Mouse (Mus musculus): Measurements from ENCODE around the gene Banf1.
"Not testable (repeated sequence)": the region's sequence is repeated elsewhere in the genome, so short reads cannot be mapped to it uniquely, and the experiment has no call there.

The Banf1 gene

DNA sequence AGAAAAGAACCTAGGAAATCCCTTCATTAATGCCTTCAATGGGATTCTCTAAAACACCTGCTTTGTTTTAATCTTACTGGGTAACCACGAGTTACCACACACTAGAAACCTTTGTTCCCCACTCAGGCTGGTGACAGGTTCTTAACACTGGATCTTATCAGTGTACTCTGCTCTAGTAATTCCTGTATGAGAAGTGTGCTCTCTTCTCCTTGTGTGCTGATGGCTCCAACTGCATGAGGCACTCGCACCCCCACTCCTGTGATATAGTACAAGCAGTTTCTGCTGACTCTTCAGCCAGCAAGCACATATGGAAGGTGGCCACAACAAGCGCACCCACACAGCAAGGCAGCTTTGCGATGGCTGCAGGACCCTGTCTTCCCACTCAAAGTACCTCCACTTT is 7.2 kb upstream of the Banf1 start:
- DNase-seq (ENCODE audit: low spot score), result no peak

DNA sequence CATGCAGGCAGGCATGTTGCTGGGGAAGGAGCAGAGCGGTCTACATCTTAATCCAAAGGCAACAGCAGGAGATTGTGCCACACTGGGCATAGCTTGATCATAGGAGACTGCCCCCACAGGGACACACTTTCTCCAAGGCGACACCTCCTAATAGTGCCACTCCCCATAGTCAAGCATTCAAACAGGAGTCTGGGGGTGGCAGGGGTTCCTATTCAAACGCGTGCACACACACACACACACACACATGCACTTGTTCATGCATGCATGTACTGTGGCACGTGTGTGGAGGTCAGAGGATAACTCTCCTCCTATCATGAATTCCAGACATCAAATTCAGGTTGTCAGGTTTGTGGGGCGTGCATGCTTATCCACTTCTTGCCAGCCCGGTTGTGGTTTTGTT is 5.8 kb upstream of the Banf1 start:
- no peak for DNase-seq (ENCODE audit: low spot score)

DNA sequence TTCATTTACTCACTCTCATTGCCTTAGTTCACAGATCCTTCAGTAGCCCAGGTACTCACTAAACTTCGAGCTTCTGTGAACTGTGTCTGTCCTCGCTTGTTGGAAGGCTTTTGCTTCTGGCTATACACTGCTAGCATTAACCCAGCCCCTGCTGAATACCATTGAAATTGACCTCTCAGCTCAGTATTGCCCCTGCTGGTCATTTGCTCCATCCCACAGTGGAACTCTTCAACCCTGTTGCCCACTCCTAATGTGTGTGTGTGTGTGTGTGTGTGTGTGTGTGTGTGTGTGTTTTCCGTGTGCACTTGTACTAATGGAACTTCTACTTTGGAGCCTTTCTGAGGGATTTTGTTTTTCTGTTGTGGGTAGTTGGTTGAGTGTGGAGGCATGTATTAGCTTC is 4.0 kb upstream of the Banf1 start:
- DNase-seq (ENCODE audit: low spot score), result no peak

DNA sequence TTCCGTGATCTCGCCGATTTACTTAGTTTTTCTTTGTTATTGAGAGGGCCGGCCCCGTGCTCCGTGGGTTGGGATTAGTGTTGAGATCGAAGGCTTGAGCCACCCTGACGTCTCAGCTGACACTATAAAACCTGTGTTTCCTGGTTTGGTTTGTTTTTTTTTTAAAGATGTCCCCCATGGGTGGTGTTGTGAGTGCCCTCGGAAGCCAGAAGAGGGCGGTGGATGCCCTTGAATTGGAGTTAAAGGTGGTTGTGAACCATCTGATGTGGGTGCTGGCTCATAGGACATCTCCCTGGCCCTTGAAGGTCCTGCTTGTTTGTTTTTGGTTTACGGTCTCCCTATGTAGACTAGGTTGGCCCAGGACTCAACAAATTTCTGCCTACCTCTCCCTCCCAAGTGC is 487 bp upstream of the Banf1 start:
- DNase-seq (ENCODE audit: low spot score), result no peak

DNA sequence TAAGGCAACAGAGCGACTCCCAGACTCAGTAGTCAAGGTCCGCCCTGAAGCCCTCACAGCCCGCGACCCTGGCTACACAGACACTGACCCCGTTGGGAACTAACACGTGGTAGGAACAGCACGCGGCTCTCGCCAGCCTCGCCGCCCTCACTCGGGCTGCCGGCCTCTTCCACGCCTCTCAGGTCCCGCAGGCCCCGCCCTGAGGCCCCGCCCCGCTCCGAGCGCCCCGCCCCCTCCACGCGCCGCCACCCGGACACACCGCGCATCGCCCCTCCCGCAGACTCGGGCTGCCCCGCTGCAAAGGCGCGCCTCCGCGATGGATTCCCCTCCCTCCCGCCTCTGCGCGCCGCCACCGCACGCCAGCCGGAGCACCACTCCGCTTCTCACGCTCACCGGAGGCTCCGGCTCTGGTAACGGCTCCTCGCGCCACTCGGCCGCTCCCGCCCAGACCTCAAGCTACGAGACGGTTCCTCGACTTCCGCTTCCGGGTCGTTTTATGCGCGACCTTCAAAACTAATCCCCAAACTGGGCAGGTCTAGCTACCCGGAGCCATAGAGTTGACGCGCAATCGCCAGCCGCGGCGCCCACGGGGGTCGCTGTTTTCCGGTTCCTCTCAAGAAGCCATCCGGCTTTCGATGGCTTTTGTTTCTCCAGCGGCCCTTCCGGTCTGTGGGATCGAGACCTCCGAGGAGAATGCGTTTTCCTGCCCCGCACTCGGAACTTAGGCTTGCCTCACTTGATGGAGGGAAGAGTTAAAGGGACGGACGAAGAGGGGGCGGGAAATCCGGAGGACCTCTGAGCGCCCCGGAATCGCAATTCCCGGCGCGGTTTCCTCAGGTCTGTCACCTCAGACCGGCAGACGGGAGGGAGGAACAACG is 554 bp downstream of the Banf1 start, which contains the start of gene Eif1ad:
Eif1ad (plus strand) TSS at position 567 of the 878 bp plus-strand sequence.
- peak; percentile 97 for DNase-seq (ENCODE audit: low spot score)

DNA sequence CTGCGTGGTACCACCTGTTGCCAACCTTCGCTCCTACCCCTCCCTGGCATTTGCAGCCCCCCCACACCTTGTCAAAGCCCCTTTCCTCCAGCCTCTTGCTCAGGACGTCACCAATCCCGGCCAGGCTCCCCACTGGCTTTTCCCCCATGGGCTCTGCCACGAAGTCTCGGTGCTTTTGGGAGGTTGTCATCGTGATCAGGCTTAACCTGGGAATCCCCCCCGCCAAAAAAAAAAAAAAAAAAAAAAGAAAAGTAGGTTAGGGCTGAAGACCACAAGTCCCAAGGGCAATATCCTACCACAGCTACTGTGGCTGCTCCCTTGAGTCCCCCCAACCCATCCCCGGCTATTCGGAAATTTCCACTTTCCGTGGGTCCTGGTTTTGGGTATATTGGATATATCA is 1.2 kb downstream of the Banf1 start:
- no peak for DNase-seq (ENCODE audit: low spot score)

DNA sequence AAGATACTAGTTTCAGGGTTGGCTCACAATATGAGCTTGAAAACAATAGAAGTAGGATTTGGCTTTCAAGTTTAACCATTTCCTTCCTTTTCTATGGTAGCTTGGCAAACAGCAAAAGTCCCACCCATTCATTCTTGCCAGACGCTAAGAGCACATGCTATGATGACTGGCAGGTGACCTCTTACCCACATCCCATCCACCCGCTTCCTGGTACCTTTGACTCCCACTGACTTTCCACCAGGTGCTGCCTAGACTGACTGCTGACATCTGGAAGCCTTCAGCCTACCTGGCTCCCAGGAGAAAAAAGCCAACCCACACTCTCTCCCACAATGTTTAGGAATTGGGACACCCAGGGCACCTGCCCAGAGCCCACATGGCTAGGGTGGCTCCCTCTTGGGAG is 2.8 kb downstream of the Banf1 start:
- no peak for DNase-seq (ENCODE audit: low spot score)

DNA sequence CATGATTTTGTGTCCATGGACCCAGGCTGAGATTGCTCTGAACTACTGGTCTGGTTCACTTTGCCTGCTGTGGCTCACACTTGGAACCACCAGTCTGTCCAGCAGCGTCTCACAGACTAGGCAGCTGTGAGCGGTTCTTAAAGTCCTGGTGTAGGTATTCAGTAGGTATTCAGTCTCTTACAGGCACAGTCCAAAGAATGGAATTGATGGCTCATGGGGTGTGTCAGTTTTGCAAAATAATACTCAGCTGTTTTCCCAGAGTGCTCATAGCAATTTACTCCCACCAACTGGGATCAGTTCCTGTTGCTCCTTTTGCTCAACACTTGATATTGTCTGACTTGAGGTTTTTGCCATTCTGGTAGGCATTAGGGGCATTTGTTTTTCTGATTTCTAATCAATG is 4.8 kb downstream of the Banf1 start:
- no peak for DNase-seq (ENCODE audit: low spot score)

DNA sequence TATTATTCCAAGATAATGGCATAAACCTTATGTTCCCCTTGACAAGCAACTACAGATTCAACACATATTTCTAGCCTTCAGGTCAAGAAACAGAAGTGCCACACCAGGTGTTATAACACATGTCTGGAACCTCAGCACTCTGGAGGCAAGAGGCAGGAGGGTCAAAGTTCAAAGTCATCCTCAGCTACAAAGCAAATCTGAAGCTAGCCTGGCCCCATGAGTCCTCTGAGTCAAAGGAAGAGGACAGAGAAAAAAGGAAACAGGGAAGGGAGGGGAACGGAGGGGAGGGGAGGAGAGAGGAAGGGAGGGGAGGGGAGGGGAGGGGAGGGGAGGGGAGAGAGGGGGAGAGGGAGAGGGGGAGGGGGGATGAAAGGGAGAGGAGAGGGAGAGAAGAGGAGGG is 10.9 kb downstream of the Banf1 start:
- no peak for DNase-seq (ENCODE audit: low spot score)

DNA sequence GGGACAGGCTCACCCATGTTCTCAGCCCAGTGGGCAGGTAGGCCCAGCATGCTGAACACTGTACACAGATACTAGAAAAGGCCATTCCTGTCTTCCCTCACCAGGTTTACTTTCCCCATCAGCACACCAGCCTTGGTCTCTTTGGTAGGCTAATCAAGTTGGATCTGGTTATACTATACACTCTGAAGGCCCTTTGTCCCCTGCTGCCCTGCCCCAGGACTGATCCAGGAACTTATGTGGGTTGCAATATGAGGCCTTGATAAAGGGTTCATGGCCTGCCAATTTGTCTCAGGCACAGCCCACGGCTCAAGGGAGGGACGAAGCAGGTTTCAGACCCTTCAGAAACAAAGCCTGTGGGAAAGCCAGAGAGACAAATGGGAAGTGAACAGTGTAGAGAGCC is 13.4 kb downstream of the Banf1 start:
- DNase-seq (ENCODE audit: low spot score), result no peak

DNA sequence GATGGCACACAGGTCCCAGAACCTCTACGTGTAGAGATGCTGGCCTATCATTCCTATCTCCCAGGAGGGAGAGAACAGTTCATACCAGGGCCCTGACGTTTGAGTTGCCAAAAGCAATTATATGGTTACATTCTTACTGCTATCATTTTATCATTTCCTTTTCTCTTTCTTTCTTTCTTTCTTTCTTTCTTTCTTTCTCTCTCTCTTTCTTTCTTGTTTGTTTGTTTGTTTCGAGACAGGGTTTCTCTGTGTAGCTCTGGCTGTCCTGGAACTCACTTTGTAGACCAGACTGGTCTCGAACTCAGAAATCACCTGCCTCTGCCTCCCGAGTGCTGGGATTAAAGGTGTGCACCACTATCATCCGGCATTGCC is 17.5 kb downstream of the Banf1 start, which contains the start of gene Cst6:
Cst6 (minus strand) TSS at position 73 of the 372 bp plus-strand sequence.
- DNase-seq (ENCODE audit: low spot score), result not testable (repeated sequence)

DNA sequence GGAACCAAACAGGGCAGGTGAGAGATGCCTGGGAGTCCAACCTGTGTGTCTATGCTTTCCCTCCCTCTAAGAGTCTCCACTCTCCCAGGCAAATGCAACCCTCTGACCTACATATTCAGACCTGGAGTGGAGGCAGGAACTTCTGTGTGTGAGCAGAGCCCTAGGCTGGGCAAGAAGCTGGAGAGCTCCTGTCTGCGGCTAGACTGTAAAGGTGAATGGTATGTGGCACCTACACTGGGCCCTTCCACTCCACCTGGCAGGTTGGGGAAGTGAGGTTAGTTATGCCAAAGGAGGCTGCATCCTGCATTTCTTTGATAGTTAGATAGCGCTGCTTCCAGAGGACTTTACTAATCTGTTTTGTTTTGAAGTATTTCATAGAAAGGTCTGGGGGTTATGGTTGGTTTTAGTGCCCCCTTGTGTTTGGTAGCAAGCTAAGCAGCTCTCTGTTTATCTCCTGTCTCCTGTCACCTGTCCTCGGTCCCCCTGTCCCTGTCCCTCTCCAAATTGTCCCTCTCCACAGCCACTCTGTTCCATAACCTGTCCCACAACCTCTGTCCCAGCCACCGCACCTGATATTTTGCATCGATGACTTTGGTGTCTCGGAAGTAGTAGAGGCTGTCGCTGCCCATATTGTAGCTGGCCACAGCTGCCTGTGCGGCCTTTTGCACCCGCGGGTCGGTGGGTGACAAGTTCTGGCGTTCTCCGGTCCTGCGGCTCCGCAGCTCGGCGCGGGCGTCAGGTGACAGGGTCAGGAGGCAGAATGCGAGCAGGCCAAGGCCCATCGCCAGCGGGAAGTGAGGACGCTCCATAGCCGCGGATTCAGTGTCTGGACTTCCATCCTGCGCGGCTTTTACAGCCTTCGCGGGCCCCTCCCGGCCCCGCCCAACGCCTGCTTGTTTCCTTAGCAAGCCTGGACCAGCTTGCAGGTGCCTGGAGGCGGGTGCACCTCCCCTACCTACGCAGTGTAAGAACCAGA is 18.2 kb downstream of the Banf1 start:
- DNase-seq (ENCODE audit: low spot score), result no peak

DNA sequence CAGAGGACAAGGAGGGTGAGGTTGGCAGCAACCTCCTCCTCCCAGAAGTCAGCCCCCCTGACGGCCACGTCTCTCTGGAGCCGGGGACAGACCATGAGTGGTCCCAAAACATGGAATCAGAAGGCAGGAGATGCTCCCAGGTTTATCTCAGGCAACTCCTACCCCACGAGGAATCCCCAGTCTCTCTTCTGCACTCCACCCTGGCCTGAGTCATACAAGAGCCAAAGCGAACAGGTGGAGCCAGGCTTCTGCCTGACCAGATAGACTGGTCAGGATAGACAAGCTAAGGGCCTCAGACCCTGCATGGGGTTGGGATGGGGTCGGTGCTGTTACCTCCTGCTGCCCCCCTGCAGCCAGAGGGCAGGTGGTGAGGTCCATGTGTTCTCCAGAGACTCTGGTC is 18.9 kb downstream of the Banf1 start:
- no peak for DNase-seq (ENCODE audit: low spot score)

DNA sequence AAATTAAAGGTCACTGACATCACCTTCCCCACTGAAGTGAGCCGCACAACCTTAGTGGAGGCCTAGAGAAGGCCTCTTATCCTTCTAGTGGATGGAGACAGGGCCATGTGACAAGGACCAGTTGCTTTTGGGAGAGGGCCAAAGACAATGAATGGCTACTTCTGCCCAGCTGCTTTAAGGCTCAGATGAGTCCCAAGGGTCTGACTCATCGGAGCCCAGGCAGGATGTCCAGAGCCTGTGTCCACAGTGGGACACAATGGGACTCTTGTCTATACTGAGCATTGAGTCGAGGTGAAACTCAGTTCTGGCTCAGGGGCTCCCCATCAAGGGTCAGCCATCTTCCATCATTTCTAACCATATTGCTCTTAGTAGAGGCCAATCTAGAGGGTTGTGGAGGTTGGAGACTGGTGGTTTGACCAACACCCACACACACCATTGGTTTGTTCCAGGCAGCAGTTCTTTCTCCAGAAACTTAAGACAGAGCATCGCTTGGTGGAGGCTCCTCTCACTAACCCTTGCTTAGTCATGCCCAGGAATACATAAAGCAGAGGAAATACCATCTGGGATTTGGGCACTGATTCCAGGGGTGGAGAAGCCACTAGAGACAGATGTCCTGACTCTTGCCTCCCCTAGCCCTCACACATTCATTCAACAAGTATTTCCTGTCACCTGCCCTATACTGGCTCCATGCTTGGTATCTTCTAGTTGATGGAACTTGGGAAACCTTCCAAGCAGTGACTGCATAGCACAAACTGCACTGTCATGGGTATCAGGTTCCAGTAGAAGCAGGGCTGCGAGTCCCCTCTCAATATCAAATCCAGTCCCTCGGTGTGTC is 21.5 kb downstream of the Banf1 start:
- DNase-seq (ENCODE audit: low spot score), result no peak

DNA sequence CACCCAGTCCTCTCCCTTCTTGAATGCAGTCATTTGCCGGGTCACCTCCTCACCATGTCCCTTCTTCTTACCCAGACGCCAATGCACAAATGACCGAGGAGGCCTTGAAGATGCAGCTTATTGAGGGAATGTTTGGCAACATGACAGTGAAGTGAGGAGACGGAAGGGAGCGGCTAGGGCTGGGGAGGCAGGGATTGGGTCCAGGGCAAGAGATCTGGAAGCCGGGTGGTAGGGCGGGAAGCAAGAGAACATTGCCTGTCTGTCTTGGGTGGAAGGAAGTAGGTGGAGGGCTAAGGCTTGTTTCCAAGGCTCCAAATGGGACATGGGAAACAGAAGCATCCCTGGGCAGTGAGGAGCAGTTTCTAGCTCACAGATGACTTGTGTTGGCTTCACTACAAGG is 25.6 kb downstream of the Banf1 start:
- DNase-seq (ENCODE audit: low spot score), result no peak

DNA sequence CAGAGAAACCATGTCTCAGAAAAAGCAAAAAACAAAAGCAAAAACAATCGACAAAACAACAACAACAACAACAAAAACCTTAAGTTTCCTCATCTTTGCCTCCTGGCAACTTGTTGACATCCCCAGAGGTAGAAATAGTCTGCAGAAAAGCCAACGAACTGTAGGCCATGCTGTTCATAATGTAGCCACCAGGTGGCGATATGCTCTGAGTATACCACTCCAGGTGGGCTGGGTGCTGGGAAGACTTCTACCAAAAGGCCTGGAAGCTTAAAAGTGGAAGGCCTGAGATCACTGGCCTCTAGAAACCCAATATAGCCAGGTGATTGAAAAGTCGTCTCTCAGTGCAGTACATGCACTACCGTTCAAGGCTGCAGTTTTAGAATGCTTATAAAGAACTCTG is 29.0 kb downstream of the Banf1 start:
- peak; percentile 52 for DNase-seq (ENCODE audit: low spot score)

DNA sequence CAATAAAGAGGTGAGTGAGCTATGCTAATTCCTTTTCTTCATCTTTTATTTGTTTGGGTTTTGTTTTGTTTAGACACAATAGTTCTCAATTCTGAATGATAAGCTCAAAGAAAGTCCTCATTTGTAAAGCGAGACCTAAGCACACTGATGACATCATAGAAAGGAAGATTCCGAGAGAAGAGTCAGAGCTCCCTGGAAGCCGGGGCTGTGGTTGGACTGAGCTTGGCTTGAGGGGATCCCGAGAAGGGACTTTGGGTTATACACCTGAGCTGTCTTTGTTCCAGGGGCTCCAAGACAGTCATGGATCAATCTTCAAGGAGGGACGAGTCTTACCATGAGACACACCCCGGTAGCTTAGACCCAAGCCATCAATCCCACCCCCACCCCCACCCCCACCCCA is 31.5 kb downstream of the Banf1 start, which contains the start of gene Catsper1:
Catsper1 (plus strand) TSS at position 301 of the 400 bp plus-strand sequence.
- DNase-seq (ENCODE audit: low spot score), result no peak

DNA sequence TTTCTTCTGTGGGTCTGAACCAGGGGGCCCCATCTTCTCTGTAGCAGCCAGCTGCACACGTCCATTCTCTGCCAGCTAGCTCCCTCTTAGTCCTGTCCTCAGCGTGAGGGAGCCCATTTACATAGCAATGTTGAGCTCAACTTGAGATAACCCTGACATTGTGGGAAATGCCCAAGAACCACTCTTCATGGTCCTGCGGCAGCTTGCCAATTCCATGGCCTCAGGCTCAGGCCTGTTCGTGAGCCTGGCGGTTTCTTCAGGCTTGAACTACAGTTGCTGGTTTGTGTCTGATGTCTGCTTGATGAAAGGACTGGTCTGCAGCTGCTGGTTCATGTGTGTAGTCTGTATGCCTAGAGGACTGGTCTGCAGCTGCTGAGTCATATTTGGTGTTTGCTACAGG is 32.2 kb downstream of the Banf1 start:
- no peak for DNase-seq (ENCODE audit: low spot score)

DNA sequence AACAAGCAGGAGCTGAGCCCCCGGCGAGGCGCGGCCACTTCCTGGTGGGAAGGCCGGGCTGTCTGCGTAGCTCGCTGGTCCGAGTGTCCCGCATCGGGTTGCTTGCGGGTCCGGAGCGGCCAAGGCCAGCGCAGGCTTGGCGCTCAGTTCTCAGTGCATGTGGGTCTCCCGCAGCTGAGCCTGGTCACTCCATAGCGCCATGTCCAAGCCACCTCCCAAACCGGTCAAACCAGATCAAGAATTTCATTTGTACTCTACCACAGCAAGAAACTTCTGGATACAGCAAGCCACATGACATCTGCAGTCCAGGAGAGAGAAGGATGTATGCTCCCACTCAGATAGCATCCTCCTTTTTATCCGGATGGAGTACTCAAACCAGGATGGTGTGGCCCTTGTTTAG is 39.0 kb downstream of the Banf1 start:
- no peak for DNase-seq (ENCODE audit: low spot score)

DNA sequence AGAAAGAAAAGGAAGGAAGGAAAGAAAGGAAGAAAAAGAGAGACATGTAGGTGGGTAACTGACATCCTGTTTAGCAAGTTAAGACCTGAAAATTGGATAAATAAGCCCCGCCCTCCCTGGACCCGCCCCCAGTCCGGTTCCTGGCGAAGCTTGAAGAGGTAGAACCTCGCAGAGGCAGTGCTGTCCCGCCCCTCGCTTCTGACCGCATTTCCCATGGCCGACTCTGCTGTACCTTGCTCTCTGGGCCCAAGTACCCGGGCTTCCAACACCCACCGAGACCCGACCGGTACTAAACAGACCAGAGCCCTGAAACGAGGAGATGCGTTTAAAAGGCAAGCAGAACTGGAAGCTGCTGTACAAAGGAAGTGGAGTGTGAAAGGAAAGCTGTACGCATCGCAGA is 43.2 kb downstream of the Banf1 start:
- DNase-seq (ENCODE audit: low spot score), result no peak
